Mouse (Mus musculus): ENCODE measurements at regions not wholly inside any gene's neighbourhood (a gene's known extent, or its start where the extent isn't known, plus 50 kb on each side); places are given as distances from the start of the nearest gene placed in this dataset.

DNA sequence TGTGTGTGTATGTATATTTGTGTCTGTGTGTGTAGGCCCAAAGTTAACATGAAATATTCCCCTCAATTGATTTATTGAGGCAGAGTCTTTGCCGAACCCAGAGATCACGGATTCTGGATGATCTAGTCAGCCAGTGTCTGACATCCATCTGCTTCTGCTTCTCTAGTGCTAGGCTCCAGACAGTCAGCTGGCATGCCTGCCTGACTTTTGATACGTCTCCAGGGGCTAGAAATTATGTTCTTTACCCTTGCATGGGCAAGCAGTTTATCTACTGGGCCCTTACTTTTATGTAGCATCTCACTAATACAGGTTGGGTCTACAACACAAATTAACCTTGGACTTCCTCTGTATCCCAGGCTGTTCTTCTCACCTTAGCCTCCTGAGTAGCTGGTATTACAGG, 231.5 kb downstream of the Nucb2 start:
- TF ChIP-seq CTCF (conservative IDR thresholded peaks at IDR 0.05; ENCODE audit: low read length) (no peak), NANOG (IDR thresholded peaks at IDR 0.05; ENCODE audit: borderline replicate concordance, low read length) (no peak)

Data from E14TG2a.4 (cell line).